Mouse (Mus musculus) intestine, embryonic 14.5 days (tissue): ENCODE data around the gene Vmn1r58. TPM values are rescaled to one million over a fixed set of nuclear protein-coding genes. Genes with fewer than 3 reads are reported as not detected.
"Not testable (repeated sequence)": the region's sequence is repeated elsewhere in the genome, so short reads cannot be mapped to it uniquely, and the experiment has no call there.

Source experiments
- ATAC-seq: fragments of 200-750 bp; cut with Nextera tagmentation; replicated peaks from 2 replicates; pipeline ENCODE4 v1.8.0; 2017; ENCODE audit warnings: low read depth, moderate number of reproducible peaks, moderate TSS enrichment, moderate library complexity; ENCODE audit not compliant: low FRiP score, low TSS enrichment
- DNase-seq: peaks from one replicate; pipeline ENCODE4 v3.0.0-alpha.2; 2018; ENCODE audit warnings: low spot score
- H3K27ac ChIP-seq: fragments of 300-500 bp; sonication (generic); 2 replicates; pipeline ENCODE4 v1.5.1; 2014; ENCODE audit warnings: low read depth, mild to moderate bottlenecking, control low read depth
- H3K27me3 ChIP-seq: fragments of 300-500 bp; sonication (generic); replicated peaks from 2 replicates; pipeline ENCODE4 v1.6.1; 2014; ENCODE audit warnings: low read length, control low read depth; ENCODE audit not compliant: control insufficient read depth, insufficient read depth
- H3K36me3 ChIP-seq: fragments of 300-500 bp; sonication (generic); 2 replicates; pipeline ENCODE4 v1.6.1; 2014; ENCODE audit warnings: low read length, control low read depth; ENCODE audit not compliant: control insufficient read depth, insufficient read depth
- H3K4me1 ChIP-seq: fragments of 300-500 bp; sonication (generic); replicated peaks from 2 replicates; pipeline ENCODE4 v1.6.1; 2014; ENCODE audit warnings: low read length, control low read depth, mixed read lengths; ENCODE audit not compliant: control insufficient read depth, insufficient read depth
- H3K4me2 ChIP-seq: fragments of 300-500 bp; sonication (generic); 2 replicates; pipeline ENCODE4 v1.6.1; 2014; ENCODE audit warnings: low read length
- H3K4me3 ChIP-seq: fragments of 300-500 bp; sonication (generic); 2 replicates; pipeline ENCODE4 v1.5.1; 2014; ENCODE audit warnings: low read depth, low read length, control low read depth, mixed read lengths
- H3K9ac ChIP-seq: fragments of 300-500 bp; sonication (generic); 2 replicates; pipeline ENCODE4 v1.6.1; 2014; ENCODE audit warnings: mild to moderate bottlenecking, low read length
- H3K9me3 ChIP-seq: fragments of 300-500 bp; sonication (generic); 2 replicates; pipeline ENCODE4 v1.6.1; 2016; ENCODE audit warnings: low read length, control low read depth; ENCODE audit not compliant: control insufficient read depth
- WGBS: fragments of 180-500 bp; shearing (Covaris S2); extraction: QIAGEN DNeasy Blood & Tissue Kit; methylation state at CpG from one replicate; pipeline ENCODE4 v1.1.7; 2014; 5-methylcytosine and 5-hydroxymethylcytosine counted together
- polyA plus RNA-seq: library from polyadenylated mRNA; unstranded; fragments of >200 nt; fragmentation: Nextera tagmentation; extraction: Ambion mirVana; gene quantifications from 2 replicates; pipeline ENCODE4 v1.2.1, GENCODE M21; 2014

Vmn1r58 gene
- not detected in 2 replicates for polyA plus RNA-seq

- ATAC-seq, H3K4me2 ChIP-seq, H3K9ac ChIP-seq, H3K27ac ChIP-seq, DNase-seq, H3K9me3 ChIP-seq, H3K4me1 ChIP-seq, H3K4me3 ChIP-seq, H3K27me3 ChIP-seq, H3K36me3 ChIP-seq: not testable (repeated sequence)
These were observed at the start of gene Vmn1r58 for GRCm38 (mm10) chr7:5413296-5413695. TSS of gene Vmn1r58 (minus strand) at chr7:5413396.

GRCm38 (mm10) chr7:5456674-5457073 is 43.5 kb upstream of the Vmn1r58 start, which contains the start of gene Vmn1r59:
TSS of gene Vmn1r59 (minus strand) at chr7:5456774.
- DNase-seq (no peak), ATAC-seq (no peak)
- no peaks in the 10 kb centered on the region for H3K36me3 ChIP-seq
- no peak within 1 kb of the TSS for H3K27ac ChIP-seq
- H3K9me3 ChIP-seq, result peaks cover 9% of the 10 kb centered on the region; the same call in 1 of the 2 replicates
- H3K4me1 ChIP-seq, result no peaks in the 10 kb centered on the region
- no peaks in the 10 kb centered on the region for H3K27me3 ChIP-seq
- H3K4me3 ChIP-seq, result no peak within 1 kb of the TSS
- no peak within 1 kb of the TSS for H3K4me2 ChIP-seq
- no peak within 1 kb of the TSS for H3K9ac ChIP-seq

GRCm38 (mm10) chr7:5454011-5454410 is 40.8 kb upstream of the Vmn1r58 start:
- not testable (repeated sequence) for H3K4me1 ChIP-seq, H3K27ac ChIP-seq, H3K27me3 ChIP-seq, DNase-seq, H3K9ac ChIP-seq, ATAC-seq, H3K4me3 ChIP-seq, H3K4me2 ChIP-seq, H3K36me3 ChIP-seq
- 74% methylated on average over 3 of the region's 3 CpGs for WGBS
- H3K9me3 ChIP-seq, result peaks cover 10% of the 10 kb centered on the region; the same call in 1 of the 2 replicates

- Histone ChIP-seq H3K36me3 (no peaks in the 10 kb centered on the region), H3K4me3 (no peak overlapping the region), H3K9me3 (peaks cover 7% of the 10 kb centered on the region; the same call in 1 of the 2 replicates), H3K9ac (no peak overlapping the region), H3K4me2 (no peak overlapping the region), H3K27ac (no peak overlapping the region), H3K27me3 (no peaks in the 10 kb centered on the region), H3K4me1 (no peaks in the 10 kb centered on the region)
- ATAC-seq (no peak), DNase-seq (no peak)
These were observed 35.4 kb upstream of the Vmn1r58 start for GRCm38 (mm10) chr7:5448627-5449026.

- Histone ChIP-seq H3K27ac (no peak overlapping the region), H3K9me3 (0 out of 2 replicates have a peak, but pooled peaks cover 4% of the 10 kb centered on the region), H3K36me3 (no peaks in the 10 kb centered on the region), H3K9ac (no peak overlapping the region), H3K4me2 (no peak overlapping the region), H3K4me3 (no peak overlapping the region), H3K4me1 (no peaks in the 10 kb centered on the region), H3K27me3 (no peaks in the 10 kb centered on the region)
- ATAC-seq, result no peak
- DNase-seq, result no peak
- WGBS, result 35% methylated on average over 2 of the region's 2 CpGs
These were observed 7.0 kb downstream of the Vmn1r58 start for GRCm38 (mm10) chr7:5406201-5406600.

- H3K36me3 ChIP-seq, result no peaks in the 10 kb centered on the region
- H3K9me3 ChIP-seq, result 0 out of 2 replicates have a peak, but pooled peaks cover 2% of the 10 kb centered on the region
- WGBS, result 78% methylated on average over 2 of the region's 2 CpGs
- DNase-seq (no peak), ATAC-seq (no peak)
- no peak overlapping the region for H3K27ac ChIP-seq
- no peaks in the 10 kb centered on the region for H3K4me1 ChIP-seq
- H3K4me2 ChIP-seq, result no peak overlapping the region
- H3K27me3 ChIP-seq, result no peaks in the 10 kb centered on the region
- H3K9ac ChIP-seq, result no peak overlapping the region
- H3K4me3 ChIP-seq, result no peak overlapping the region
These were observed 46.5 kb downstream of the Vmn1r58 start for GRCm38 (mm10) chr7:5366724-5367123.

- H3K4me1 ChIP-seq, result no peaks in the 10 kb centered on the region
- ATAC-seq, result no peak
- no peak overlapping the region for H3K4me3 ChIP-seq
- 97% methylated on average over 5 of the region's 5 CpGs for WGBS
- no peak overlapping the region for H3K9ac ChIP-seq
- H3K4me2 ChIP-seq, result no peak overlapping the region
- no peak overlapping the region for H3K27ac ChIP-seq
- no peaks in the 10 kb centered on the region for H3K27me3 ChIP-seq
- no peak for DNase-seq
- peaks cover 7% of the 10 kb centered on the region; the same call in 1 of the 2 replicates for H3K9me3 ChIP-seq
- no peaks in the 10 kb centered on the region for H3K36me3 ChIP-seq
These were observed 49.6 kb downstream of the Vmn1r58 start for GRCm38 (mm10) chr7:5363599-5363998.

Other genes starting within 250 kb of the Vmn1r58 start
- not detected in 2 replicates for gene Vmn1r56, start 216.6 kb downstream of the Vmn1r58 start, polyA plus RNA-seq
- not detected in 2 replicates for gene Vmn1r57, start 194.9 kb downstream of the Vmn1r58 start, polyA plus RNA-seq
- gene Gm5065, start 62.9 kb downstream of the Vmn1r58 start, polyA plus RNA-seq, result not detected in 2 replicates
- not detected in 2 replicates for gene Nlrp2, start 62.4 kb downstream of the Vmn1r58 start, polyA plus RNA-seq
- not detected in 2 replicates for gene Vmn1r59, start 43.4 kb upstream of the Vmn1r58 start, polyA plus RNA-seq
- not detected in 2 replicates for gene Vmn2r28, start 80.6 kb upstream of the Vmn1r58 start, polyA plus RNA-seq
- gene Vmn1r60, start 133.9 kb upstream of the Vmn1r58 start, polyA plus RNA-seq, result not detected in 2 replicates
- gene Vmn1r61, start 199.9 kb upstream of the Vmn1r58 start, polyA plus RNA-seq, result not detected in 2 replicates